Mouse (Mus musculus): Measurements from ENCODE around the gene Hal.

The Hal gene

DNA sequence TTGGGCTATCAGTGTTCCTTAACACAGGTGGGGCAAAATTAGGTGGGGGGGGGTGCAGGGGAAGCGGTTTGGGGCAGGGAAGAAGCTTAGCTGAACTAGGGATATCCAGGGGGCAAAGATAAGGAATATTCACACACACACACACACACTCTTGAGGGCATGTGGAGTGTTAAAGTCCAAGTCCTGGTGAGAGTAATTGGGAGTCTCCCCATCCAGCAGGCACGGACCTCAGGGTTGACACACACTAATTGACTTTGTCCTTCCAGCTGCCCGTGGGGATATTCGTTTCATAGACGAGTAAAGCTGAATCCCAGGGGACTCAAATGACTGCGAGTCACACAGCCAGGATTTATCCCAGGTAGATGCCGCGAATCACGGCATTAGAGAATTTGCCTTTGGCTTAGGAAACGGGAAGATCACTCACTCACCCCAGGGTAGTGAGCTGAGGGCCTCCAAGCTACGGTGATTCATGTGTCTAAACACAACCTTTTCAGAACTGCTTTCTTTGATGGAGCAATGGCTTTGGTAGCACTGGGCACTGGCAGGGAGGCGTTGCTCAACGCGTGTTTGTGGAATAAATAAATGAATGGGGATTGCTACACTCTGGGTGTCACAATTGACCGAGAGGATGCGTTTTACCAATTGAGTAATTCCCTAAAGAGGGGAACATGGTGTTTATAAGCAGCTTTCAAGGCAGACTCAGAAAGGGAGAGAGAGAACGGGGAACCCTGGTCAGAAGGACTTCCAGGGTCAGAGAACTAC, at the start of gene Hal:
TSS of gene Hal (plus strand) at position 703 of the 762 bp plus-strand sequence.
- DNase-seq (ENCODE audit: low read depth, low spot score) = no peak

DNA sequence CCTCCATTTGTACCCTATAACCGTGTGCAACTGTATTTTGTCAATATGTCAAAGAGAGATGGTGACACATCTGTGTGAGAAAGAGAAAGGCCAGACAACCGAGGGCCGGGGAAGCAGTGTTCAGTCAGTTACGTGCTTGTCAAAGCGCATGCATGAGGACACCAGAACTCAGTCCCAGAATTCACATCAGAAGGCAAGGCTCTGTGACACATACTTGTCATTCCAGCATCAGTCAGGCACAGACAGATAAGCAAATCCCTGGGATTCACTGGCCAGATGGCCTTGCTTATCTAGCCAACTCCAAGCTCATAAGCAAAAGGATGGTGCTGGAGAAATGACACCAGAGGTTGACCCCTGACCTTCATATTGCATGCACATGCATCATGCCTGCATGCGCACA, 47.1 kb upstream of the Hal start:
- DNase-seq (ENCODE audit: low read depth, low spot score) = no peak

DNA sequence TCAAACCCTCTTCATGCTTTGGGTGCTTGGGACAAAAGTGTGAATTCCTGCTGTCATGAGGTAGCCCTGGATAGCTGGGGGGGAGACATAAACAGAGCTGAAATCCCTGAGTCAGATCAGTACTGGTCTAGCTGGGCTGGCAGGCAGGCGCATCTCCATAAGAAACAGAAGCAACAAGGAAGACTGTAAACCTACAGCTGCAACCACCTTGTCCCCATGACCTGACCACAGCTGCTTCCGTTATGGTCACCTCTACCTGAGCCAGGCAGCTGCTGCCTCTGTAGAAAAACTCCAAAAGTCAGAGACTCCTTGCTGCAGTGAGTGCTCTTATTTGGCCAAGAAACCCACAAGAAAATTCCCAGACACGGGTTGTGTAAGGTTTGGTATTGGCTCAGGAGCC, 46.4 kb upstream of the Hal start:
- DNase-seq (ENCODE audit: low read depth, low spot score) = no peak

DNA sequence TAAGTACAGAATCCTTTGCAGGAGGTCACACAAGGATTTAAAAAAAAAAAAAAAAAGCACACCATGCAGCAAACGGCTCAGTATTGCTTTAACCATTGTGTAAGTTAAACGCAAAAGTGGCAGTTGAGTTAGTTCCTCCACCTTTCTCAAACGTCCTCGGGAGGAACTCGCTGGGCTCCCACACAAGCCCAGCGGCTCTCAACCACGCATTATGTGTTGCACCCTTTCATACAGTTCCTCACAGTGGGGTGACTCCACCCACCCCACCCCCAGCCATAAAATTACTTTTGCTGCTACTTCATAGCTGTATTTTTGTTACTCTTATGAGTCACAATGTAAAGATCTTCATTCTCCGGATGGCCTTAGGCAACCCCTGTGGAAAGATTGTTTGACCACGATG, 44.2 kb upstream of the Hal start:
- DNase-seq (ENCODE audit: low read depth, low spot score) = no peak

DNA sequence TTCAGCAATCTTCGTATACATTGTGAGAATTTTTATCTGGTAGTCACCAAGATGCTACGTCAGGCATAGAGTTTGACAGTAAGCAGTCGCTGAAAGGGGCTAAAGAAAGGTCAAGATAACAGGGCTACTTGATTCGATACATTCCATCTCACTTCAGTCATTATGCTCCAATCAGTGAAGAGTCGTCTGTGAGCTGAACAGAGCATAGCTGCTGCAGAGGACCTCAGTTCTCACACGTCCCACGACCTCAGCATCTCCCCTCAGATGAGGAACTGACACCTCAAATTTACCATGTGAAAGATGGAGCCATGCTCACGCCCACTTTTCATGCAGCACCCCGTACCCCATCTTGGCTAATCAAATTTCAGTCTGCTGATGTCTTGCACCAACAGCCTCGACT, 41.2 kb upstream of the Hal start:
- peak; percentile 64 for DNase-seq (ENCODE audit: low read depth, low spot score)

DNA sequence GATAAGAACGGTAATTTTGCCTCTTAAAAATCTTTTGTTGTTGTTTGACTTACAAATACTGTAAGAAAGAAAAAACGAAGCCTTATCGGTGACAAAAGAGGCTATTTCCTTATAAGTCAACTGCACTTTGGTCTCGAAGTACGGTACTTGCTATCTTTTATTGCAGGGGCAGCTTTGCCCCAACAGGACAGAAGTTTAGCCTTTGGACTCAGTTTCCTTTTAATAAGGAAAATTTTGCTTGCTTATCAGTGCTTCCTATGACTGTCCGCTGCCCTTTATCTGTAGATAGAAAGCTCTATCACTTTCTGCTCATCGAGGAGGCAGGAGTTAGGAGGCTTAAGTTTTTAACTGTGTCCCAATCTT, 33.9 kb upstream of the Hal start:
- no peak for DNase-seq (ENCODE audit: low read depth, low spot score)

DNA sequence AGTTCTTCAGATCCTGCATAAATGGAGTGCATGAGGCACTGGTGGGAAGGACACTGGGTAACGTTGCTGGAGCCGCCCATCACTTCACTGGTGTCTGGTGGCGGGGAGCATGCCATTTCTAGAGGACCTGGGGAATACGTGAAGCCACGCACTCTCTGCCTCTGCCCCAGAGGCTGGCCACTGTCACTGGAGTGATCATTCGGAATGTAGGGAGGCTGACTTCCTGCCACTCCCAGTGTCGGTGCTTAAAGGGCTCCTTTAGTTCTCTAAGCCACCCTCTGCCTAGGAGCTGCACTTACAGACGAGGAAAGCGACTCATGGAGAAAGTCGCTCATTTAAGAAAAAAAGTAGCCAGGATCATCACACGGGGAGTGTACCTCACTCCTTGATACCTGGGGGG, 28.5 kb upstream of the Hal start:
- DNase-seq (ENCODE audit: low read depth, low spot score) = no peak

DNA sequence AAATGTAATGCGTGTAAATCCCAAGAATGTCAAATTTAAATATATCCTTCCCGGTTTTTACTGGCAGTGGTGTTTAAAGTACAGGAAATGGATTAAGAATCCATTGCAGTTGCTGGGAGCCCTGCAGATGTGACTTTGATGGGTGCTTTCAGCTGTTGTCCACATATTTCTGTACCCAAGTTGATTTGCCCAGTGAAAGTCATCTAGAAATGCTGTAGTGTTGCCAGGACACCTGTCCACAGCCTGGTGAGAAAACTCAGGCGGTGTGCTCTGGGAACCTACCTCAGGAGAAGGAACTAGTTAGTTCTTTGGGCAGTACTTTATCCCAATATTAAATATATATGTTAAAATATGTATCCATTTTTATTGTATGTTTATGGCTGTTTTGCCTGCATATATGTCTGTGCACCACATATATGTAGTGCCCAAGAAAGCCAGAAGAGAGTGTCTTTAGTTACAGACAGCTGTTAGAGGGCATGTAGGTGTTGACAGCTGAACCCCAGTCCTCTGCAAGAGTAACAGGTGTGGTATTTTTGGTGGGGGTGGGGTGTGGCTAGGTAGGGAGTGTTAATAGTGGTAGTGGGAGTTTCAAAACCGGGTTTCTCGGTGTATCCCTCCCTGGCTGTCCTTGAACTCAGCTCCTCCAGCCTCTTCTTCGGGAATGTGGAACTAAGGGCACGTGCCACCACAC, 25.7 kb upstream of the Hal start:
- no peak for DNase-seq (ENCODE audit: low read depth, low spot score)

DNA sequence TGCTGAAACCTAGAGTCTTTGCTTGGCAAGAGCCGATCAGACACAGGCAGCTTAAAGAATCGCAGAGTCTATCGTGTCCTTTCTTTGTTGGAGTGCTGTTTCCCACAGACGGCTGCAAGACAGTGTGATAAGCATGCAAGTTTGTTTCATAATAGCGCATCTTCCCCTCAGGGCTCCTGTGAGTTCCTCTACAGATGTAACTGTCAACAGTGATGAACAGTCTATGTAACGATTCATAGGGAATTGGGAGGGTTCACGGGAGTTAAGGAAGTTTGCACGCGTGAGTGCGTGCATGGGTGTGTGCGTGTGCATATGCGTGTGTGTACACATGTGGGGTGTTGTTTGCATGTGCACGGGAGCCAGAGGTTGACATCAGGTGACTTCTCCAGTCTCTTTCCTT, 25.0 kb upstream of the Hal start:
- no peak for DNase-seq (ENCODE audit: low read depth, low spot score)

DNA sequence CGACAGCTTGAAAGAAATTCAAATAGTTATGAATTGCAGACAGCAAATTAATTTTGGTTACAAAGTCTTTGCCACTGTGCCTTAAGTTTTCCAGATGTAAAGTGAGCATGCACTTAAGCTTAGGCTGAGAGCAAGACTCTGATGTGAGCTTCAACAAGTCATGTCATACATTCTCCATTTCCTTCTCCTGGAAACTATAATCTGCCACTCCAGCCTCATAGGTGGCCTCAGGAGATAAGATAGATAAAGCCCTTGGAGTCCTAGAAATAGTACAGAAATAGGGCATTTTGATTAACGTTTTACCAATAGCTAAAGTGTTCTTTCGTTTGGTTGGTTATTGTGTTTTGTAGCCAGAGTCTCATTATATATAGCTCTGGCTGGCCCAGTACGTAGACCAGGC, 21.3 kb upstream of the Hal start:
- no peak for DNase-seq (ENCODE audit: low read depth, low spot score)

DNA sequence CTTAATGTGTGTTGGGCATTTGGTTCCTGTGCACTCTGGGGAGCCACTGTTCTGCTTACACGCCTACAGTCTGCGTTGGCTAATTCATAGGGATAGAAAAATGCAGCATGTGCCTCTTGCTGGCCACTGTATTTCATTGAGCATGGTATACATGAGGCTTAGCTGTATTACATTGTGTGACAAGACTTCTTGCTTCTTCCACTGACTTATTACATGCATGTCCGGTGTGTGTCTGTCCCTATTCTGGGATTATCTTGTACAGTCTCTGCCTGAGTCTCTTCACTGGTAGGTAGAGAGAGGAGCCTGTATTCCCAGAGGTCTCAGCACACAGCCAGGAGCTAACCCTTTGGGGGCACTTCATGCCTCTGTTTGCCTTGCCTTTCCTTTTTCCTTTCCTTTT, 20.8 kb upstream of the Hal start:
- DNase-seq (ENCODE audit: low read depth, low spot score) = no peak

DNA sequence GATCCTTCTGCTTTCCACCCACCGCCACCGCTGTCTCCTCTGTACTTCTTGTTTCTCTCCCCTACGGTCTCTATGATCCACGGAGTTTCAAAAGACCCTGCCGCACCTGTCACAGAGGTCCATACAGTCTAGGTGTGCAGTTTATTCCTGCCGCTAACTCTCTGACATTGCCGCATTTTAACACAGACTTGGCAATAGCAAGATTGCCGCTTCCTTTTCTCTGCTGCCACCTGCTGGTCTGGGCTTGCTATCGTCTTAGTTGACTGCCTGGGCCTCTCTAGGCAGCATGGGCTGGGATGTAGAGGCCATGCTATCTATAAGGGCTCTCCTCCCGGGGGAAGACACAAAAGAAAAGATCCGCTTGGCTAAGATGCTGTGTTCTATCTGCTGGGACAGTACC, 17.2 kb upstream of the Hal start:
- peak; percentile 81 for DNase-seq (ENCODE audit: low read depth, low spot score)

DNA sequence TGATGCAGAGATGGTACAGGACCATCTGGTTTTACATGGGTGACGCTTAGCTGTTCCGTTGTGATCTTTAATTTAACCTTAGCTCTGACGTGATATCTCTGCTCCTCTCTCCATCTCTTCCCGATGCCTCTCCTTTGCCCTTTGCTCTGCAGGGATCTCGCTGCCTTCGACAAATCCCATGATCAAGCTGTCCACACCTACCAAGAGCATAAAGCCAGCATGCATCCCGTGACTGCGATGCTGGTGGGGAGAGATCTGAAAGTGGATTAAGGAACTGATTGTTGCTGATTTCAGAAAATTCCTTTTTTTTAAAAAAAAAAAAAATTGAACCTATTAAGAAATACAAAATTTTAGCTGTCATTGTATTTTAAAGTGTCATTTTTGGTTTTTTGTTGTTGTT, 4.1 kb upstream of the Hal start:
- no peak for DNase-seq (ENCODE audit: low read depth, low spot score)

DNA sequence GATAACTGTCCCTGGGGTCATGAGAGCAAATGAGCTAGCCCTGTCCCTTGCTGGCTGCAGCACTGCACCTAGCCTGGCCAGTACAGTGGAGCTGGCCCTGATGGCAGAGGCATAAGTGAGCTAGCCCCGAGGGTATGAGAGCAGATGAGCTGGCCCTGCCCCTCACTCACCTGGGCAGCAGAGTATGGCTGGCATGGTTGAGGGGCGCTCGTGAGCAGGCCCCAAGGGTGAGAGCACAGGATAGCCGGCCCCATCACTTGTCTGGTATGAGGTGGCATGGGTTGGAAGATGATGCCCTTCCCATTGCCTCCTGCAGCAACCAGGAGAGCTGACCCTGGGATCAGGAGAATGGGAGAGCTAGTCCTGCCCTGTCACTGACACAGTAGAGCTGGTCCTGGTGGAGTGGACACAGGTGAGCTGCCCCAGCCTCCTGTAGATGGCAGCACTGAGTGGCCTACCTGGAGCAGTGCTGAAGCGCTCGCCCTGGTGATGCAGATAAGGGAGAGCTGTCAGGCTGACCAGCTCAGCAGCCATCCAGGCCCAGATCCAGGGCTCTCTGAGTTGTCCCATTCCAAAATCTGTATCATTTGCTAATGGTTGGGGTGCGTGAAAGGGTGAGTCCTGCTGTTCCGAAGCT, 3.4 kb upstream of the Hal start:
- peak; percentile 41 for DNase-seq (ENCODE audit: low read depth, low spot score)

DNA sequence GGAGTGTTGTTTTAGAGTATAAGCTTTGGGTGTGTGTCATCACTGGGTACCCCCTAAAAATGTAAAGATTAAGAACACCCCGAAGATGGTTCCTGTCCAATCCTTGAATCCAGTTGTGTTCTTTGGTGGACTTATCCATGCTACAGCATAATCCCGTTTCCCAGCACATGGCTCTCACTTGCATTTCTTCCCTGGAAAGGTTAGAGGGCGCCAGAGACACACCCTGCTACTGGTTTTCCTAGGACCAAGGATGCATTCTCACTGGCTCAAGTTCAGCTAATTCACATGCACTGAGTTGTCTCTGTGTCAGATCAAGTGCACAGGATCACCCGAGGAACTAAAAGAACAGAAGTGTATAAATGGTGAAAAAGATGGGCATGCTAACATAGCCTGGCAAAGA, 1.9 kb upstream of the Hal start:
- DNase-seq (ENCODE audit: low read depth, low spot score) = no peak

DNA sequence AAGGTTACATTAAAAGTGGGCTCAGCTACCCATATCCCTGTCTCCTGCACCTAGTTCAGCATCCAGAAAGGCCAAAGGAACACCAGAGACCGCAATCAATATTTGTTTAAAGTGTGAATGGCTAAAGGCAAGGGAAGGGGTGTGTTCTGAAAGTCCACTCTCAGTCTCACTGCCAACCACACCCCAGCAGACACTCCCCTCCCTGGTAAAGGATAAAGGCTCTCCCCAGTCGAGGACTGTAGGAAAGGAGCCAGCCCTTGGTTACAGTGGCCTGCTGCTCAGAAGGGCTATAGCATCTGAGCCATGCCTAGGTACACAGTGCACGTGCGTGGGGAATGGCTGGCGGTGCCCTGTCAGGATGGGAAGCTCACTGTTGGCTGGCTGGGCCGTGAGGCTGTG, 259 bp downstream of the Hal start:
- no peak for DNase-seq (ENCODE audit: low read depth, low spot score)

DNA sequence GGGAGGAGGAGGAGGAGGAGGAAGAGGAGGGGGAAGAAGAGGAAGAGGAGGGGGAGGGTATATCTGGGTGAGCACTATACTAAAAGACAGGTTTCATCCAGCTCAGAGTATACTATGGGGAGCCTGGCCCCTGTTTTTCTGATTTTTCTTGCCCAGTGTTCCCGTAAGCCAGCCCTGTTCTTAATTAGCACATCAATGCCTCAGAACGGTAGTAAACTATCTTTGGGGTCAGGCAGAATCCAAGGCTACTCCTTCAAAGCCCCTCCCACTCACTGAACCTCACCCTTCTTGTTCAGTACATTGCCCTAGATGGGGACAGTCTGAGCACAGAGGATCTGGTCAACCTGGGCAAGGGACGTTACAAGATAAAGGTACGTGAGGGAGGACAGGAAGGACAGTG, 1.9 kb downstream of the Hal start:
- no peak for DNase-seq (ENCODE audit: low read depth, low spot score)

DNA sequence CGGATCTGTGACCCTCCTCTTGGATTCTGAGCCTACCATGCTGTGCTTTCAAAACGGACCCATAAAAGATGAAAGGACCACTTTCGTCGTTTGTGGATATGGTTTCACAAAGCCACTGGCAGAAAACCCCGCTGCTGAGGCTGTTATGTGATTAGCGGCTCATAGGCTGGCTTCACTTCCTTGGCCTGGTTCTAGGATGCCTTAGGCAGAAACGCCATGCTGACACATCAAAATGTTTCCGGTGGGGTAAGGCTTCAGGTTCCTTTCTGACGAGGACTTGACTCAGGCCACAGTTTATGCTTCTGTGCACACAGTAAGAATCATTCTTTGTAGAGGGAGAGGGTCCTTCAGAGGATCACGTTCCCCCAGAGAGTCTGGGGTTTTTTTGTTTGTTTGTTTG, 12.3 kb downstream of the Hal start:
- no peak for DNase-seq (ENCODE audit: low read depth, low spot score)

DNA sequence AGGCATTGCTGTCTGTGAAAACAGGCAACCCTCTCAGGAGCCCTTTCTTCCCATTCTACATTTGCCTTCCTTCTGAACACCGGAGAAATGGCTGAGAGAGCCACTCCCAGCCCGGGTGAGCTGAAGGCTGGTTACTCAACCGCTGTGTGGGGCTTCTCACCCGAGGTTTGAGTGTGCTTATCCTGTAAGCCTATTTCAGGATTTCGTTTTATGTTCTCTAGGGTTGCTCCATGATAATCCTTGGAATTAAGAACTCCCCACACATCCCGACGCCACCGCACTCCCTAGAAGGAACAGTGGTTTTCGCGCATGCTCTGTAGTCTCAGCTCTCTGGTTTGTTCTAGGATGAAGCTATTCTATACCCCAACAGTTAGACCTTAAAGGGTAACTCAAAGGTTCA, 12.8 kb downstream of the Hal start:
- no peak for DNase-seq (ENCODE audit: low read depth, low spot score)

DNA sequence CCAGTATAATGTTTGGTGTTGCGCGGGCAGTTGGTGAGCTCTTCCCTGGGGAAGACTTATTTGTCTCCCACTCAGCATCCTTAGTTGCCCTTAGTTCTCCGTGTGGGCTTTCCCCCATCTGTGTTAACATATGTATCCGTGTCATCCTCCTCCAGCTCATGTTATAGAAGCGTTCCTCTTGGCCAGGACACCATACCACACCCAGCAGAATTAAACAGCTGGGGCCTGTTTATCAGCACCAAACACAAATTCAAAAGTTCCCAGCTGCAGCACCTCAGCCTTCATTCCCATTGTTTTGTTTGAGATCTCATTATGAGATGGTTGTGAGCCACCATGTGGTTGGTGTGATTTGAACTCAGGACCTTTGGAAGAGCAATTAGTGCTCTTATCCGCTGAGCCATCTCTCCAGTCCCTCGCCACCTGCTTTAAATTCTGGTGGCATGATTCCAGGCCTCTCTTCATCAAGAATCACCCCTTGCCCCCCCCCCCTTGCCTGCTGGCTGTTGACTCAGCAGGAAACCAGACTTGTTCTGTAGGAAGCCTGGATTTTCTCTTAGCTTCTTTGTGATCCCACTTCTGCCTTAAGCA, 19.9 kb downstream of the Hal start:
- no peak for DNase-seq (ENCODE audit: low read depth, low spot score)

DNA sequence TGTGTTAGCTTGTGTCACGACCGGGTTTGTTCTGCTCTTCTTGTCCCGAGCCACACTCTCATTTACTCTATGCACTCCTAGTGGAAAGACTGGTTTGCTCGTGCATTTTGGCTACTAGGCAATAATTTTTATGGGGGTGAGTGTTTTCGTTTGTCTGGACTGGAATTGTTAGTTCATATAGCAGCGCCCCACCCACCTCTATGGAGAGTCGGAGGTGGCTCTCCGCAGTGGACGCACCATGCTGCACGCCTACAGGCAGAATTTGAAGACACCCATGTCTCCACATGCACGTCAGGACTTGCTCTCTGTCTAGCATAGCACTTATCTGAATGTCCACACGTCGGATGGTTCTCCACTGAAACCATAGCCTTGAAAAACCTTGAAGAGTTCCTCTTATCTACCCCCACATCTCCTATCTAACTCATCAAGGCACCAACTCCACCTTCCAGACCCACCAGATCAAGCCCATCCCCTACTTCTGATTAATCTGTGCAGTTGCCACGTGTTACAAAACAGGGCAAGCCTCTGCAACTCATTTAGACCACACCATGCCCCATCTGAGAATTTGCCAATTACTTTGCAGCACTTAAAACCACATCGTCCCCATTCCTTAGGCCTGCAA, 21.1 kb downstream of the Hal start:
- no peak for DNase-seq (ENCODE audit: low read depth, low spot score)

DNA sequence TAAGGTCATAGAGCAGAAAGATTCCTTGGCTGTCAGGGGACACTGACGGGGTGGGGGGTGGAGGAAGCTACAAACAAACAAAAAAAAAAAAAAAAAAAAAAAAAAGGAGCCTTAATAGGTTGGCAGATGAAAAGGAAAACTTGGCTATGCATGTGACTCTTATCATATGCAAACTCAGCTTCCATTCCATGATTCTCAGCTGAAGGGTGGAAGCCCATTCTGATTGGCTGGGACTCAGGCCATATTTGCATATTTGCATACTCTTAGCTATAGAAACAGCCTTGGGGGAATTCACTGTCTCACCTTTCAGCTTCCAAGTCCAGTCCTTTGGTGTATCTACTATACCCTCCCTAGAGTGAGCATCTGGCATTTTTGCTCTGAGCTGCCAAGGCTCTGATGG, 26.9 kb downstream of the Hal start:
- DNase-seq (ENCODE audit: low read depth, low spot score) = peak; percentile 14

Measured in A20 (cell line).